Mouse (Mus musculus): Measurements from ENCODE around the gene Agpat1. TPM values are rescaled to one million over a fixed set of nuclear protein-coding genes. Genes with fewer than 3 reads are reported as not detected.
A peak's percentile ranks its signal among the peaks of the same experiment; 100 is the strongest.

Agpat1 gene
- polyA plus RNA-seq, 1 experiment from 2014 or later: 55.6 TPM

- H3K4me3 ChIP-seq (ENCODE audit: low read depth, low read length): peak overlapping the region; percentile 17
- no peaks in the 10 kb centered on the region for H3K9me3 ChIP-seq (ENCODE audit: control insufficient read depth)
- H3K27me3 ChIP-seq (replicated peaks; ENCODE audit: control insufficient read depth, insufficient read depth, low read length): peaks cover 16% of the 10 kb centered on the region
- no peak for TF ChIP-seq CTCF (IDR thresholded peaks at IDR 0.05; ENCODE audit: low read depth)
- no peak overlapping the region for H3K9ac ChIP-seq (ENCODE audit: low read depth, low read length)
- ATAC-seq: no peak
- H3K4me2 ChIP-seq (replicated peaks; ENCODE audit: low read depth): peak overlapping the region; percentile 95
- H3K27ac ChIP-seq (ENCODE audit: low read depth, low read length): no peak overlapping the region
- H3K36me3 ChIP-seq (ENCODE audit: control insufficient read depth, insufficient read depth): no peaks in the 10 kb centered on the region
- H3K4me1 ChIP-seq (replicated peaks; ENCODE audit: control insufficient read depth, insufficient read depth, low read length): peaks cover 9% of the 10 kb centered on the region
- 48% methylated on average over 12 of the region's 12 CpGs for WGBS
Observed at GRCm38 (mm10) chr17:34629796-34630603, 25.9 kb downstream of the Agpat1 start.

GRCm38 (mm10) chr17:34630761-34631301 lies 26.8 kb downstream of the Agpat1 start:
- Histone ChIP-seq H3K4me1 (replicated peaks; ENCODE audit: control insufficient read depth, insufficient read depth, low read length) (peaks cover 9% of the 10 kb centered on the region), H3K27me3 (replicated peaks; ENCODE audit: control insufficient read depth, insufficient read depth, low read length) (peaks cover 16% of the 10 kb centered on the region), H3K27ac (ENCODE audit: low read depth, low read length) (no peak overlapping the region), H3K36me3 (ENCODE audit: control insufficient read depth, insufficient read depth) (no peaks in the 10 kb centered on the region), H3K4me3 (ENCODE audit: low read depth, low read length) (peak overlapping the region; percentile 29), H3K9me3 (ENCODE audit: control insufficient read depth) (no peaks in the 10 kb centered on the region), H3K4me2 (replicated peaks; ENCODE audit: low read depth) (peak overlapping the region; percentile 61), H3K9ac (ENCODE audit: low read depth, low read length) (peak overlapping the region; percentile 34; the same call in 1 of the 2 replicates)
- TF ChIP-seq CTCF (IDR thresholded peaks at IDR 0.05; ENCODE audit: low read depth): no peak
- 5% methylated on average over 45 of the region's 48 CpGs for WGBS
- ATAC-seq: no peak

GRCm38 (mm10) chr17:34631647-34632046 lies 27.6 kb downstream of the Agpat1 start:
- no peak for ATAC-seq
- WGBS: 16% methylated on average over 12 of the region's 12 CpGs
- Histone ChIP-seq H3K4me2 (replicated peaks; ENCODE audit: low read depth) (peak overlapping the region; percentile 61), H3K4me1 (replicated peaks; ENCODE audit: control insufficient read depth, insufficient read depth, low read length) (peaks cover 9% of the 10 kb centered on the region; the same call in 1 of the 2 replicates), H3K4me3 (ENCODE audit: low read depth, low read length) (peak overlapping the region; percentile 31), H3K27me3 (replicated peaks; ENCODE audit: control insufficient read depth, insufficient read depth, low read length) (peaks cover 16% of the 10 kb centered on the region), H3K9ac (ENCODE audit: low read depth, low read length) (0 out of 2 replicates have a peak overlapping the region, but pooled peaks have one; percentile 8), H3K27ac (ENCODE audit: low read depth, low read length) (no peak overlapping the region), H3K9me3 (ENCODE audit: control insufficient read depth) (no peaks in the 10 kb centered on the region), H3K36me3 (ENCODE audit: control insufficient read depth, insufficient read depth) (no peaks in the 10 kb centered on the region)
- TF ChIP-seq CTCF (IDR thresholded peaks at IDR 0.05; ENCODE audit: low read depth): no peak

- WGBS: 2% methylated on average over 26 of the region's 26 CpGs
- ATAC-seq: peak; percentile 22; the same call in 1 of the 2 replicates
- H3K27me3 ChIP-seq (replicated peaks; ENCODE audit: control insufficient read depth, insufficient read depth, low read length): peaks cover 16% of the 10 kb centered on the region
- H3K4me3 ChIP-seq (ENCODE audit: low read depth, low read length): peak overlapping the region; percentile 31
- peaks cover 9% of the 10 kb centered on the region; the same call in 1 of the 2 replicates for H3K4me1 ChIP-seq (replicated peaks; ENCODE audit: control insufficient read depth, insufficient read depth, low read length)
- TF ChIP-seq CTCF (IDR thresholded peaks at IDR 0.05; ENCODE audit: low read depth): no peak
- no peaks in the 10 kb centered on the region for H3K36me3 ChIP-seq (ENCODE audit: control insufficient read depth, insufficient read depth)
- no peaks in the 10 kb centered on the region for H3K9me3 ChIP-seq (ENCODE audit: control insufficient read depth)
- peak overlapping the region; percentile 61 for H3K4me2 ChIP-seq (replicated peaks; ENCODE audit: low read depth)
- H3K27ac ChIP-seq (ENCODE audit: low read depth, low read length): no peak overlapping the region
- 0 out of 2 replicates have a peak overlapping the region, but pooled peaks have one; percentile 8 for H3K9ac ChIP-seq (ENCODE audit: low read depth, low read length)
Observed at GRCm38 (mm10) chr17:34632261-34632691, 28.2 kb downstream of the Agpat1 start.

- H3K9me3 ChIP-seq (ENCODE audit: control insufficient read depth): no peaks in the 10 kb centered on the region
- no peak overlapping the region for H3K9ac ChIP-seq (ENCODE audit: low read depth, low read length)
- no peaks in the 10 kb centered on the region for H3K36me3 ChIP-seq (ENCODE audit: control insufficient read depth, insufficient read depth)
- H3K4me2 ChIP-seq (replicated peaks; ENCODE audit: low read depth): no peak overlapping the region
- WGBS: 61% methylated on average over 2 of the region's 2 CpGs
- no peak overlapping the region for H3K4me3 ChIP-seq (ENCODE audit: low read depth, low read length)
- ATAC-seq: no peak
- no peak for TF ChIP-seq CTCF (IDR thresholded peaks at IDR 0.05; ENCODE audit: low read depth)
- H3K4me1 ChIP-seq (replicated peaks; ENCODE audit: control insufficient read depth, insufficient read depth, low read length): peaks cover 6% of the 10 kb centered on the region; the same call in 1 of the 2 replicates
- H3K27me3 ChIP-seq (replicated peaks; ENCODE audit: control insufficient read depth, insufficient read depth, low read length): peaks cover 10% of the 10 kb centered on the region
- H3K27ac ChIP-seq (ENCODE audit: low read depth, low read length): no peak overlapping the region
Observed at GRCm38 (mm10) chr17:34635671-34636070, 31.6 kb downstream of the Agpat1 start.

- Histone ChIP-seq H3K27me3 (replicated peaks; ENCODE audit: control insufficient read depth, insufficient read depth, low read length) (no peaks in the 10 kb centered on the region; the same call in 1 of the 2 replicates), H3K4me3 (ENCODE audit: low read depth, low read length) (no peak overlapping the region), H3K27ac (ENCODE audit: low read depth, low read length) (no peak overlapping the region), H3K4me2 (replicated peaks; ENCODE audit: low read depth) (no peak overlapping the region), H3K9me3 (ENCODE audit: control insufficient read depth) (no peaks in the 10 kb centered on the region), H3K9ac (ENCODE audit: low read depth, low read length) (no peak overlapping the region), H3K36me3 (ENCODE audit: control insufficient read depth, insufficient read depth) (no peaks in the 10 kb centered on the region), H3K4me1 (replicated peaks; ENCODE audit: control insufficient read depth, insufficient read depth, low read length) (0 out of 2 replicates have a peak, but pooled peaks cover 2% of the 10 kb centered on the region)
- TF ChIP-seq CTCF (IDR thresholded peaks at IDR 0.05; ENCODE audit: low read depth): no peak
- WGBS: 60% methylated on average over 3 of the region's 3 CpGs
- ATAC-seq: no peak
Observed at GRCm38 (mm10) chr17:34637459-34637858, 33.4 kb downstream of the Agpat1 start.
